Mouse (Mus musculus): ENCODE results near the gene Gm9508.

GRCm38 (mm10) chr10:77724855-77725254 lies 27.8 kb upstream of the Gm9508 start:
- no peak for TF ChIP-seq GATA1 (IDR thresholded peaks at IDR 0.05; ENCODE audit: low read length)
- TF ChIP-seq TAL1 (IDR thresholded peaks at IDR 0.05; ENCODE audit: low read length), result no peak
